Mouse (Mus musculus) right cerebral cortex, adult 2 months (tissue): ENCODE data around the gene Fastk.

Experiments
- DNase-seq, 2 experiments: peaks; one replicate each; pipeline ENCODE4 v3.0.0; 2021 to 2022; ENCODE audit warnings: low spot score in 2 of 2

The Fastk gene

GRCm38 (mm10) chr5:24453283-24453984, 8.3 kb upstream of the Fastk start:
- DNase-seq: peak in 1 of 2 experiments; percentile 30

DNA sequence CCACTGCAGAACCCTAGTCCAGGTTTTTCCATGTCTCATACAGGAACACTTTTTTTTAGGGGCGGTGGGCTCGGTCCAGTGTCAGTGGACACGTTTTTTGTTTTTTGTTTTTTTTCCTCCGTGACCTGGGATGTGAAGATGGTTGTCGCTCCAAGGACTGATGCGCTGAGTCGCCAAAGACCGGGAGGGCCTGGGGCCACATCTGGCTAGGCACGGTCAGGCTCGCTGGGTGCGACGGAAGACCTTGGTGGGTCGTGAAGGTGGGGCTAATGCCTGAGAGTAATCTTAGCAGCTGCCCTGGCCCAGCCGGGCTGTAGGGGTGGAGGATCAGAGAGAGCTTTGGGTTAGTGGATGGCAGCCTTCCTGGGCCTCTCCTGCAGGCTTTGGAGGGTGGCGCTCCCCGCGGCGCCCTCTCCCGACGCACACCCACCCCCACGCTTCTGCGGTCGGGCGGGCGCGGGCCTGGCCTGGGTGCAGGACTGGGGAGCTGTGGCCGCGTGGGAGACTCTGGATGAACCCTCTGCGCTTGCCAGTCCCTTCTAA, 7.7 kb upstream of the Fastk start:
- peak in 1 of 2 experiments; percentile 32 for DNase-seq

- peak in 1 of 2 experiments; percentile 27 for DNase-seq
These were observed 7.1 kb upstream of the Fastk start, which contains the start of gene Agap3 for GRCm38 (mm10) chr5:24452030-24452690. Gene Agap3, plus strand, starts transcription at chr5:24452177.

- peak; percentile 77 to 82 for DNase-seq
These were observed 6.4 kb upstream of the Fastk start for GRCm38 (mm10) chr5:24451264-24452029.

DNA sequence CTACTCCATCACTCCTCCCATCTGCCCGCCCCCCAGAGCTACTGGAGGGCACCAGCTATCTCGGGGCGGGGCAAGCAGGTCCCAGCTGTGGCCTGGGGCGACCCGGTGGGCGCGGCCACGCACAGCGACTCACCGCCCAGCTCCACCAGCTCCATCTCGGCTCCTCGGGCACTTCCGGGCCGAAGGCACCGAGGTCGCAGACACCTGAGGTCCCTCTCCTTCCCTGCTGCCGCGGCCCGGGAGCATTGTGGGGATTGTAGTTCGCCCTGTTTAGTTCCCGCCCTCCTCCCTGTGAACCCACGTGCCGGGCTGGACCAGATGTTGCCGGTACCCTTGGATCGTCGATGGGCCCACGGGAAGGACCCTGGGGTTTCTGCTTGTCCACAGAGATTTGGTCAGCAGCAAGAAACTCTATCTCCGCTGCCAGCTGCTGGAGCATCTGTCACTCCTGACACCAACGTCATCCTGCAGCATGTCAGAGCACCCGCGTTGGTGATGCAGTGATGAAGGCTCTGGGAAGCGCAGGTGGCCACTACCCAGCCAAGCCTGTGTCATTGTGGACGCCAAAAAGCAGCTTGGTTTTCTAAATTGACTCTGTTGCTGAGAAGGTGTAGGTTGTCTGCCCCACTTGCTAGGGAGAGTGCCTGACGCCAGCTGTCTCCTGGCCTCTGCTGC, 2.7 kb upstream of the Fastk start, which contains the start of gene Tmub1:
Gene Tmub1 (minus strand): TSS at position 231 of the 675 bp plus-strand sequence.
- DNase-seq: peak; percentile 83 to 91

GRCm38 (mm10) chr5:24446630-24447029, 1.5 kb upstream of the Fastk start:
- DNase-seq: no peak

- DNase-seq: no peak
These were observed 467 bp upstream of the Fastk start for GRCm38 (mm10) chr5:24445428-24446080.

DNA sequence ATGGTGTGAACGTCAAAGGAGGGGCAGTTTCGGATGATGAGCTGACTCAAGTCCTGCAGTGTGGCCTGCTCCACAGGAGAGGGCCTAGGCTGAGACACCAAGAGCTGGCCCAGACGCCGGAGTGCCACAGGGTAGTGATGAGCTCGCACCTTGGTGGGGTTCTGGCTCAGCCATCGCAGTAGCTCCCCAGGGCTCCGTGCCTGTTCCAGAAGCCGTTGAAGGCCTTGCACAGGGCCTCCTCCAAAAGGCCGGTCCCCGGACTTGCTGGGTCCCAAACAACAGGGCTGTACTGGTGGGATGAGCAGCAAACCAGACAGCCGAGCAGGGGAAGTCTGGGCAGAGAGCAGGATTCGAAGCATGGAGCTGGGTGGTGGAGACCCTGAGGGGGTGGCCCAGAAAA, 1.2 kb downstream of the Fastk start:
- no peak for DNase-seq

GRCm38 (mm10) chr5:24443204-24443603, 1.9 kb downstream of the Fastk start:
- DNase-seq: no peak

- no peak for DNase-seq
These were observed 3.1 kb downstream of the Fastk start for GRCm38 (mm10) chr5:24442029-24442428.

DNA sequence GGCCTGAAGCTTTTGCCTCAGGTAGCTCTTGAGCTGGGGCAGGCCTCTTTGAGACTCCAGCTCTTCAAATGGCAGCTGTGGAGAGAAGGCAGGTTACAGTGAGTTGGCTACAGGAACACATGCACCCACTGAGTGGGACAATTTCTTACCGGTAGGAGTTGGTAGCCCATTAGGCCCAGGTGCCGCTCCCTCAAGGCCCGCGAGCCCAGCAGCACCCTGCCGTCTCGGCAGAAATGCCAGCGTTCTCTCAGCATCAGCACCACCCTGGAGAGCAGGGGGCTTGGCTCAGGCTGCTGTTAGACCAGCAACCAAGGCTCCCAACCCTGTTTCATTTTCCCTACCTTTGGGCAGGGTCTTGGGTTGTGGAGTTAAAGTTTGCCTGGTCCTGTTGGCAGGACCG, 3.9 kb downstream of the Fastk start:
- no peak for DNase-seq

DNA sequence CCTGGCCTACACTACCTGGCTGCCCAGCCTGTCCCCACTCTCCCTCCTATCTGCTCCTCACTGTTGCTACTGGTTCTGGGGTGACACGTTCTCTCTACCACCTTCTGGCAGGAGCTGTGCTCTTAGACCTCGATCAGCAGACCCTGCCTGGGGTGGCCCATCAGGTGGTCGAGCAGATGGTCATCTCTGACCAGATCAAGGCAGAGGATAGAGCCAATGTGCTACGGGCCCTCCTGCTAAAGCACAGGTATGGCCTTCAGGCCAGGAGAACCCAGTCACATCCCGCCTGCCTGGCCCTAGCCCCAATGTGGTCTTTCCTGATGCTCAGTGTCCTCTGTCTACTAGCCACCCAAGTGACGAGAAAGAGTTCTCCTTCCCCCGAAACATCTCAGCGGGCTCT, 11.1 kb downstream of the Fastk start:
- no peak for DNase-seq

DNA sequence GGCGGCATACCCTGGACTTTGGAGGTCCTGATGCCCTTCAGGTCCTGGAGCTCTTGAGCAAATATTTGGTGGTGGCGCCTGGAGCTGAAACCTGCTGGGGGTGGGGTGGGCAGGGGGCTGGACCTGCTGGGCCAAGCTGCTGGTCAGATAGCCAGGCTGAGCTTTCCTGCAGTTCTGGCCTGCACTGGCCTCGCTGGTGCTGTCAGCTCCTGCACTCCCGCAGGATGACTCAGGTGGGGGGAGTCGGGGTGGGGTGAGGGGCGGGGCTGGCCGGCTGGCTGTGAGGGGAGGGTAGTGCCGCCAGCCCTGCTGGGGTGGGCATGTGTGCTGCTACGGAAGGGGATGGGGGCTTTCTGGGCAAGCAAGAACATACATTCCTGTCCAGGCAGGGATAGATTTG, 16.5 kb downstream of the Fastk start:
- no peak for DNase-seq

GRCm38 (mm10) chr5:24427981-24428402, 17.1 kb downstream of the Fastk start:
- no peak for DNase-seq

DNA sequence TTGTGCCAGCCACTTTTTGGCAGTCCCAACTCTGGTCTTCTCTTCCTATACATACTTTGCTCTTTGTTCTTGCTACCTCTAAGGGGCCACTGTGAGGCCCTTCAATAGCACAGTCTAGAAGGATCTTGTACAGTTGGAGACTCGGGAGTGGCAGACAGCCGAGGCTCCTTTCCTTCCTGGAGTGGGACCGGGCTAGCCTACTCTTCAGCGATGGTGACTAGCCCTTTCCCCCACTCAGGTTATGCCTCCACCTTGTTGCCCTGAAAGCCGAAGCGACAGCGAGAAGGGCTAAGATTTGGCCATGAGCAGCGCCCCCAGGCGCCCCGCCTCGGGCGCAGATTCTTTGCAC, 17.8 kb downstream of the Fastk start:
- no peak for DNase-seq

GRCm38 (mm10) chr5:24426556-24427284, 18.4 kb downstream of the Fastk start:
- DNase-seq: no peak

DNA sequence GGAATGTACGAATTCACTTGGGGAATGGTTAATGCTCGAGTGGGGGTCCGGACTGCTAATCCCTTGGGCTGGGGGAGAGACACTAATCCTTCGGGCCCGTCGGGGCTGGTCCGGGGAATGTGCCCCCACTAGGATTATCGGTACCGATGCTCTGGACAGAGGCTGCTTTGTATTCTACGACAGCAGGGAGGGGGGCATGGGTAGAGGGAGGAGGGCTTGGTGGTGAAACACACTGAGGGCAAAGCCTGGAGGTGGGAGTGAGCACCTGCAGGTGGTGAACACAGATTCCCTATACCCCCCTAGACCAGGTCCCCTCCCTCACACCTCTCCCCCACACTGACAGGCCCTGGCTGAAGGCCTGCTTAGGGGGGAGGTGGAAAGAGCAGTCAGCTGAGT, 19.1 kb downstream of the Fastk start:
- DNase-seq: no peak

DNA sequence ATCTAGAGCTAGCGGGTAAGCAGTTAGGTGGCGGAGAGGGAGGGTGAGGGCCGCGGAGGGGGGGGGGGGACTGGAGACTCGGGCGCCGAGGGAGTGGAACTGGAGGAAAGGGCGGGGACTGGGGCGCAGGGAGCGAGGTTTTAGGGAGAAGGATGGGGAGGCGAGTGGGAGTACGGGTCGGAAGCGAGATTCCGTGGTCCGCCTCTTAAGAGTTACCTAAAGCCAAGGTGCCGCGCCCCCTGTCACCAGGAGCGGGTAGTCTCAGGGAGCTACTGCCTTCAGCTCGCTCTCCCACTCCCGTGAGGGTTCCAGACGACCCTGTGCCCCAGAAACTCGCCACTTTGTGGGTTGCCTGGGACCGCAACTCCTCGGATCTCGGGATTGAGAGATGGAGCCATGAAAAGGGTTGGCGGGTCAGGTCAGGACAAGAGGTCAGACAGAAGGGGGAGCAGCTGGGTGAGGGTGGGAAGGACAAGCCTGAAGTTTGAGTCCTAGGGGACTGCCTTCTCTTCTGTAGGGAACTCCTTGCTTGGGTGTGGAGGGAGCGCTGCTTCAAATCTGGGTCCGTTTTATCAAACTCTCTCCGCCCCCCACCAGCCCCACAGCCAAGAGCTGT, 19.6 kb downstream of the Fastk start:
- peak in 1 of 2 experiments; percentile 29 for DNase-seq

DNA sequence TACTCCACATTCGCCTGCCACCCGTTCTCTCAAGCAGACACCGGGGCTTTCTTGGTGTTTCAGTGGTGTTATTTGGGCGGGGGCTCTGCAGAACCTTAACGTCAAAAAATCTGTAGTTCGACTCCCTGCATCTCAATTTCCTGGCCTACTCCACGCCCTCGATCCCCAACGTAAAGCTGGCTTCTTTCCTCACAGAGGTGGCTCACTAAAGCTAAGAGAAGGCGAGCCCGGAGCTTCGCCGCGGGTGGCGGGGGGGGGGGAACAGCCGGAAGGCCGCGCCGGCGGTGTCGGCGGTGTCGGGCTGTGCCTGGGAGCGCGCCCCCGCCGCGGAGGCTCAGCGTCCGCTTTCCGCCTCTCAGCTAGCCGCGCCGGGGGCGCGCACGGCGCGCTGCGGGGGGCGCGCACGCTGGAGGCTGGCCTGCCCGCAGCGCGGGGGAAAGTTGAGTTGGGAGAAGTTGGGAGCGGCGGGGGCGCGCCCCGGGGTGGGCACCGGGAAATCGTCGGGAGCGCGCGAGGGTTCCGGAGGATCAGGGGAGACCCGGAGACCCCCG, 20.2 kb downstream of the Fastk start:
- peak; percentile 51 to 71 for DNase-seq
